Mouse (Mus musculus) ovary, postnatal 14 days (tissue): ENCODE measurements around the gene Clip2.

Experiments
- DNase-seq: peaks from one replicate; pipeline ENCODE4 v3.0.0; 2022; ENCODE audit warnings: low spot score

Gene Clip2

DNA sequence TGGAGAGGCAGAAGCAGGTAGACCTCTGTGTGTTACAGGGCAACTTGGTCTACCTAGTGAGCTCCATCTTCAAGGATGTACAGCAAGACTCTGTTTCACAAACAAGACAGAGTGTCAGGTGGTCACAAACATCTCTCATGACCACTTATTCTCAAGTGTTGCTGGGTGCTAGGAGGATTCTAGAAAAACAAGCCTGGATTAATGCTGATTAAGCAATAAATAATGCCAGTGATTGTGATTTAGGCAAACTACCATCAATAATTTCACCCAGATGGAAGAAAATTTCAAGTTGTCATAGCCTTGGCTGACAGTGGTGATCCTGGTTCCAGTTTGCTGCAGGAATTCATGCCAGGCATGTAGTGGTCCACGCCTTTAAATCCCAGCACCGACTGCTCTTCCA, 12.0 kb upstream of the Clip2 start:
- no peak for DNase-seq

DNA sequence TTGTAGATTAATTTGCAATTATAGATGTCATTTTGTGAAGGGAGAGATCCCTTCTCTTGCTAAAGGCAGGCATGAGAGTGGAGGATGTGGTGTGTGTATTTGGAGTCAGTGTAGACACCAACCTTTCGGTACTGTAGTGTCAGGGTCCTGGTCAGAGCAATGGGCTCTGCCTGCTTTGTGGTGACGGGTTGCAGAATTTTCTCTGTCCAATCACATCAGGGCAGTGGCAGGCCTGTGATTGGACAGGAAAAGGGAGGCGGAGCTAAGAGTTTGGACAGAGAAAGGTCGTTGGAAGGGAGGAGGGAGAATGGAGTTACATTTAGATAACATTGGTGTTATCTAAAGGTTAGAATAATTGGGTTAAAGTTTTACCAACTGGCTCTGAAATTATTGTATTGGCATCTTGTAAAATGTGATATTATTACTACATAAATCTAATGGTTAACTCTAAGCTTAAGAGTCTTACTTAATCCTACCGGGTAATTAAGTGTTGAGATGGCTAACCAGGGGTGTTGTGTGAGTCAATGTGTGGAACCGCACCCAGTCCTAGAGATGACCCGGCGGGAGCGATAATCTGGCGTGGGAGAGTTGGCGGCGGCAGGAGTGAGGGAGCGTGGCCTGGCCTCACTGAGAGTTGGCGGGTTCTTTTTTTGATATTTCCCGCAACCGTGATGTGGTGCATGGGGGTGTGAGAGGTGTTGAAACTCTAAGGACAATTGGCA, 8.4 kb upstream of the Clip2 start:
- no peak for DNase-seq

DNA sequence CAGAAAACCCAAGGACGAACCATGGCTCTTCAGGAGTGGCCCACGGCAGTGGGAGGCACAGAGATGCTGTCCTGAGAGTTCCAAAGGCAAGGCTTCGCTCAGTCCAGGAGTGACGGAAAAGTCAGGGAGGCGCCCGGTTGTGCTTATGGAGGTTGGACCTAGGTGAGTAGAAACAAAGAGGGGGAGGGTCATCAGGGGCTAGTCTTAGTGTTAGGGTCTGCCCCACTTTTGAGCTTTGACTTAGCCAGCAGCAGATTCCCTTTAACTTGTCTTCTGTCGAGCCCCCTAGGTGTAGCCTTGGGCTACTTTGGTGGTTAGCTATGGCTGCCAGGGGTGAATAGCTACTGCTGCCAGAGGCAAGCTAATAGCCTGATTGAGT, 7.8 kb upstream of the Clip2 start, which contains the start of gene Syna:
Syna (minus strand) TSS at position 101 of the 379 bp plus-strand sequence.
- DNase-seq: no peak

DNA sequence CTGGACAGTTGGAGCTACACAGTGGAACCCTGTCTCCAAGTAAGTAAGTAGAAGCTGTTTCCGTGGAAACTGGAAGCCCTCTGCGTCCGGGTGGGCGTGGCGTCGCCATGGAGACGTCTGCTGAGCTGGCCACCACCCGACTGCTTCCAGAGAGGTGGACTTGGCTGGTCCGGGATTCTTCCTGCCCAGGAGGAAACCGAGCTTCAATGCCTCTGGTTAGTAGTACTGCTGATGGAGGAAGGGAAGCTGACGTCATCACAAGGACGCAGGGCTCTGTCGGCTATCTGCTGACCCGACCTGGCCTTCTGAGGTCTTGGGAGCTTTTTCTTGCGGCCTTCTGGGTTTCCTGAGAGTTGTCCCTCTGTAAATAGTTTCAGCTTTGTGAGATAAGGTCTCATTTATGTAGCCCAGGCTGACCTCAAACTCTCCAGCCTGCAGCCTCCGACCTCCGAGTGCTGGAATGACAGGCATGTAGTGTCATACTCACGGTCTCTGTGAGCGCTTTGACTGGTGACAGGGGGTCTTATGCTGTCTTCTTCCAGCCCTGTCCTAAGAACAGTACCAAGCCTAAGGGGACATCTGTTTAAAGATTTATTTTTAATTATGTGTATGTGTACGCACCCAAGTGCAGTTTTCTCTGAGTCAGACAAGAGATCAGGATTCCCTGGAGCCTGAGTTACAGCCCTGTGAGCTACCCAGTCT, 3.4 kb upstream of the Clip2 start:
- no peak for DNase-seq

DNA sequence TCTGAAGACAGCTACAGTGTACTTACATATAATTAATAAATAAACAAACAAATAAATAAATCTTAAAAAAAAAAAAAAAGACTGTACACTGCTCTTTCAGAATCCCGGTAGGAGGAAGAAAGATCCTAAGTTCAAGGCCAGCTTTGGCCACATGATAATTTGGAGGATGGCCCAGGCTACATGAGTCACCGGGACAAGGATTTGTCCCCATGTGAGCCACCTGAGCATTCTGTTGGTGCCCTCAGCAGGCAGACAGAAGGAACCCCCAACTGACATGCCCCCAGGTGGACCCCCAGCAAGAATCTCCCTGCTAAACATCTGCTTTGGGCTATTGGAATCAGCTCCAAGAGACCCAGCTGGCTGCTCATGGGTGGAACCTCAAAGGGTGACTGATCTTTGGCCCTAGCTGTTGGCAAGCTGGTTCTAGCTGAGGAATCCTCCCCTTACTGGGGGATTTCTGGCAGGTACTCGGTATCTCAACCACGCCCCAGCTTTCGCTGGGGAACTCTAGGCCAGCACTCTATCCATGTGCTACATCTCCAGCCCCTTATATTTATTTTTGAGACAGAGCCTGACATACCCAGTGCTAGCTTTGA, 1.8 kb upstream of the Clip2 start:
- no peak for DNase-seq

DNA sequence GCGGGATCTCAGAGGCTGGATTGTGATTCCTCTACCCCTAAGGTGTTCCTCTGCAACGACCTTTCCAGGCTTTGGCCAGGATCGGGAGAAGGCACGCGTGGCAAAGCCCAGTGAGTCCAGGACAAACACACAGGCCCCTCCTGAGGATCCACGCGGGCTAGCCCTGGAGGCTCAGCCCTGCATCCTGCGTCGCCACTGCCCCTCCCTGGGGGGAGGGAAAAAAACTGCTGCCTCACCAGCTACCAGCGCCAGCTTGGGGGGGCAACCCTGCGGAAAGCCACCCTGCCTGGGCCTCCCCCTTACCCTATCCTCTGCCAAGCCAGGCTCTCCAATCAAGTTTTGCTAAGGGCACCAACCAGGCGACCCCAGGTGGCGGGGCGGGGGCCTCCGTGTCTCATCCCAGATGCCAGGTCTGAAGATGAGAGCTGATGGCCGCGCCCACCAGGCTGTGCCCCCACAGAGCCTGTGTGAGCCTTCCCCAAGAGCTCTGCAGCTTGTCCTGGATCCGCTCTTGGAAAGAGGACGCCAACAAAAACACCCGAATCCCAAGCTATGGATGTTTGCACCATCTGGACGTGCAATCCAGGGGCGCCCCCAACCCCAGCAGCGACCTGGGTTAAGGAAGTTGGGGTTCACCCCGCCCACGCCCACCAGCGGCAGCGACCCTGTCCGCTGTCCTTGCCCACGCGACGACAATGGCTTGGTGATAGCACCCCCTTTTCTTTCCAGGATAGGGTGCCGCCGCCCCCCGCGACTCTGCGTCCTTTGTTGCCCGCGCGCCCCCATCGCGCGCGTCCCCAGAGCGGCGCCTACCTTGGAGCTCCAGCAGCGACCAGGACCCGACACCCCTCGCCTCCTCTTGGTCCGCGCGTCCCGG, 763 bp downstream of the Clip2 start:
- no peak for DNase-seq

DNA sequence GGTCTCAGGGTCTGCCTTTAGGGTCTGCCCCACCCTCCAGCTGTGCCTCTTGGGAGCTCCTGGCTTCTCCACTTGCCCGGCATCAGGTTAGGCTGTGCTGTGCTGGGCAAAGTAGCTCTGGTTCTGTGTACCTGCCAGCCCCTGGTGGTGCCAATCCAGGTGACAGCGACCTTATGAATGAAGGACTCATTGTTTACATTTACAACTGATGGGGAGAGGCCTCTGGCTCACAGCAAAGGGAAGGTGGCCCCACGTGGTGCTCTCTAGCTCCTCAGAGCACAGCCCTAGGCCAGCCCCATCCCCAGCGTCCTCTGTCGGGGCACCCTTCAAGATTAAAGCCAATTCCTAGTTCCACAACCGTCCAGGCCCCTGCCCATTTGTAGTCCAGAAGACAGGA, 1.4 kb downstream of the Clip2 start:
- DNase-seq: no peak

DNA sequence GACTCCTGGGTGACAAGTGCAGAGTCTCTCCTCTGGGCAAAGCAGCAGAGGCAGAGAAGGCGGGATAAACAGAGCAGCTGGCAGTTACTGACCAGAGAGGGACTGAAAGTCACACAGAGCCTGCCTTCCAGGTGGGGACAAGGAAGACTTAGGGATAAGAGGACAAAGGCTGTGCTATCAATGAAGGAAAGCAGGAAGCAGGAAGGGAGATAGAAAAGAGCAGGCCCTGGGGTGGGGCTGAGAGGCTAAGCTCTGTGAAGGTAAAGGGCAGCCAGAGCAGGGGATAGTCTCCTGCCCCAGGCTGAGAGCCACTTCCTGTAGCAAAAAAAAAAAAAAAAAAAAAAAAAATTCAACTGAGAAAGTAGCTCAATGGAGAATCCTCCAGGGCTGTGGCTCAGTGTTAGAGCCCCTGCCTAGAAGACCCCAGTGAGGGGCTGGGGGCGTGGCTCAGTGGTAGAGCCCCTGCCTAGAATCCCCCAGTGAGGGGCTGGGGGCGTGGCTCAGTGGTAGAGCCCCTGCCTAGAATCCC, 2.5 kb downstream of the Clip2 start:
- no peak for DNase-seq

DNA sequence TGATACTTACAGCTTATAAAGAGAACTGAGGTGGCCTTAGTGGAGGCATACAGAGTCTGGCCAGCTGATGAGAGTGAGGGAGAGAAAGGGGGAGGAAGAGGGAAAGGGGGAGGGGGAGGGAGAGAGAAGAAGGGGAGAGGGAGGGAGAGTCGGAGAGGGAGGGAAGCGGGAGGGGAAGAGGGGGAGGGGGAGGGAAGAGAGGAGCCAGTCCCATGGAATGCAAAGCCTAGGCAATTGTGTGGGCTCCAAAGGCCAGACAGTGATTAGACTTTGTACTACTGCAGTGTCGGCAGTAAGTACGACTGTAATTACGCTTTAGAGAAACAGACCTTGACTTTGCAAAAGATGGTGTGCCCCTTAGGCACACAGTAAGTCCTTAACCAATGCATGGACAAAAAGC, 3.9 kb downstream of the Clip2 start:
- DNase-seq: no peak

DNA sequence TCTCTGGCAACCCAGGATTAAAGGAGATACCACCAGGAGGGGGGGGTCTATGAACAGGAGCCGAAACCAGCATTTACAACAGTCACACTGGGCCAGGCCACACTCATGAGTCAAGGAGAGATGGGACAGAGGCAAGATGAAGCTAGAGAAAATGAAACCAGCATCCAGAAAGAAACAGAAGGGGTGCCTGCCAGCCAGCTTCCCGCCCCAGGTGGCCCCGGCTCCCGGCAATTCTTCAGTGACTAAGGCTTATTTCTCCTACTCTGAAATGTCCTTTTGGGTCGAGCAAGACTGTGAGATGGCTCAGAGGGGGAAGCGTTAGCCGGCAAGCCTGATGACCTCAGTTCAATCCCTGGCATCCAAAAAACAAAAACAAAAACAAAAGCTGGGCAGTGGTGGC, 5.4 kb downstream of the Clip2 start:
- DNase-seq: no peak

DNA sequence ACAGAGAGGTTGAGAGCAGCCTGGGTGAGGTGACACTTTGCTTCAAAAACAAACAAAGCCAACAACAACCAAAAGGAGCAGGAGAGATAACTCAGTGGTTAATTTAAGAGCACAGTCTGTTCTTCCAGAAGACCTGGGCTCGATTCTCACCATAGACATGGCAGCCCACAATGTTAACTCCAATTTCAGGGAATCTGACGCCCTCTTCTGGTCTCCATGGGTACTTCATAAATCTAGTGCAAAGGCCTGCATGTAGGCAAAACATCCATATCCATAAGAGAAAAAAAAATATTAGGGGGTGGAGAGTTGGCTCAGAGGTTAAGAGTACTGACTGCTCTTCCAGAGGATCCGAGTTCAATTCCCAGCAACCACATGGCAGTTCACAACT, 7.0 kb downstream of the Clip2 start:
- no peak for DNase-seq

DNA sequence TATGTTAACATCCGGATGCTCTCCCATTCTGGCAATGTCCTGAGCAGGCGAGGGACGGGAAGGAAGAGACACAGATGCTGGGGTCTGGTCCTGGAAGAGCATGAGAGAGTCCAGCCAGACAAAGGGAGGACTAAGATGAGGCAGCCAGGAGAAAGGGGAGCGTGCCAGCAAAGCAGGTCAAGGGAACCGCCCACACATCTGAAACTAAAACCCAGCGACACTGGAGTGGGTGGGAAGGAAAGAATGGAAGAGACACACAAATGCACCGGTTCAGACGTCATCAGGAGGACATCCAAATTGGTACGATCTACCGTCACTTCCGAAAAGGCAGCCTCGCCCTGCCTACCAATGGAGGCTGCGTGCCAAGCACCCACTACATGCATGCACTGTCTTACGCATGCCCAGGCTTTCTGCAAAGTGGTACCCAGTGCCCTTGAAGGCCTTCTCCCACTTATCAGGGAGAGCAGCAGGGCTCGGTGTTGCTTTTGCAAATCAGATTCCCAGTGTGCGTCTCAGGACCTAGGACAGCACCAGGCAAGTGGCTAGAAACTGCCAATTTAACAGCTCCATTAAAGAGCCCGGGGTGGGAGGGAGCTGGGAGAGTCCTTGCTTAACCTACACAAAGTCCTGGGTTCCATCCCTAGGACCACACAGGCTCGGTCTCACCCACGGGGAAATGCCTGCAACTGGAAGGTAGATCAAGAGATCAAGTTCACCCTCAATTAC, 7.6 kb downstream of the Clip2 start:
- no peak for DNase-seq

DNA sequence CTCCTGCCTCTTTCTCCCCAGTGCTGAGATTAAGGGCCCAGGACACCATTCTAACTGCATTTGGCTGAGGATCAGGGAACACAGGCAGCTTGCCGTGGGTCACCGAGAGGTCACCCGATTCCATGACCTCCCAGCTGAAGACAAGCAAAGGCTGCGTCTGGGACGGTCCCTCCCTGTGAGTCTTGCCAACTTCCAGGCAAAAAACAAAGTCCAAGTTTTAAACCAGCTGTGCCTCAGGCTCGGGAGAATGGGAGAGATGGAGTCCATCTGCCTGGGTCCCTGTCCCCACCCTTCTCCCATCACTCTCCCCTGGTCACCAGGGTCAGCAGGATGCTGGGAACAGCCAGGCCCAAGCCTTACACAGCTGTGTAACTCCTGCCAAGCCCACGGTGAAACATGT, 10.6 kb downstream of the Clip2 start:
- no peak for DNase-seq

DNA sequence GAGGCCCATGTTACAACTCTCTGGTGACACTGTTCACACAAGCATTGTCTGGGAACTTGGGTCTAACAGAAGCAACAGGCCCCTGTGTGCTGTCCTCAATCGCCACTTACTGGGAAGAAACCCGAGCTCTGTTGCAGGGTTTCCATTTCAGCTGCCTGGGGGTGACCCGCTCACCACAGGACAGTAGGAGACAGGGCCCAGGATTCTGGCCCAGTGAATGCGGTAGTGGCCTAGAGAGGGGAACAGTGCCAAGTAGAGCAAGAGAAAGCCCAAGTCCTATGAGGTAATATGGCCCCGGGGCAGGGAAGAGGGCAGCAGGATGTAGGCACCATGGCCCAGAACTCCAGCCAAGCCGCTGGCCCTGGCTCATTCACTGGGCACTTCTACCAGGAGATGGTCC, 11.4 kb downstream of the Clip2 start:
- DNase-seq: no peak

DNA sequence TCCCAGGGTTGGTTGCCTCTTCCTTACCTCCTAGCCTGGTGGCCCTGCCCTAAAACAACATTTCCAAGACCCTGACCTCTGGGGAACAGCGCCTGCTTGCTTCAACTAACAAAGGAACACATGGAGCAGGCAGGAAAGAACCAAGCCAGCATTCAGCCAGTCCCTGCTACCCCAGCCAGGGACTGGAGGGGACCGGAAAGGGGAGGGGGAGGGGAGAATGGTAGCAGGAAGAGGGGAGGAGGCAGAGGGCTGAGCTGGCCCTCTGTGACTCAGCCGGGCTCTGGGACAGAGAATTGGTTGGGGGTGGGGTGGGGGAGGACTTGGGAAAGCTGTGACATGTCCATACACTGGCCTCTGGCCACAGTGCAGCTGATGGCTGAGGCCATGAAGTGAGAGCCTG, 12.3 kb downstream of the Clip2 start:
- no peak for DNase-seq

DNA sequence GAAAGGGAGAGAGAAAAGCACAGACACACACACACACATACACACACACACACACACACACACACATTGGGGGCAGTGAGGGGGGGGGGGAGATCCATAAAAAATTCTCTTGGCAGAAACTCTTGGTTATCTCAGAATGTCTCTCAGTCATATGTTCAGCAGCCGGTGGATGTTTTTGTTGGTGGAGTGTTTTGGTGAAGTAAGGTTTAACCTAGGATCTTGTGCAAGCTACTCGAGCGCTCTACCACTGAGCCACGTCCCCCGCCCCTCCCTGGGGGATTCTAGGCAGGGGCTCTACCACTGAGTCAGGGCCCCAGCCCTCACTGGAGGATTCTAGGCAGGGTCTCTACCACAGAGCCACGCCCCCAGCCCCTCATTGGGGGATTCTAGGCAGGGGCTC, 16.2 kb downstream of the Clip2 start:
- DNase-seq: no peak

DNA sequence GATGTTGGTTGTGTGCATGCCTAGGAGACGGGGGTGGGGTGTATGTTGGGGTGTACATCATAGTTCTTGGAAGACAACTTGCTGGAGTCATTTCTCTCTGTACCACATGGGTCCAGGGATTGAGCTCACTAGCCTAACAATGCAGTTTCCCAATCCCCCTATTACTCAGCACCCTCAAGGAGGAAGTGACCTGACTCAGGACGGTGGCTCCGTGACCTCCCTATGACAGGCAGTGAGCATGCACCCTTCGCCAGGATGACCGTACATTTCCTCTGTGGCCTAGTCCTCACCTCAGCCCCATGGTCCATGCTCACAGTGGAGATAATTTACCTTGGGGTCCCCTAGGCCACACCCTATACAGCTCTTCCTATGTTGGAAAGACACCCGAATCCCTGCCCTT, 19.8 kb downstream of the Clip2 start:
- DNase-seq: no peak

DNA sequence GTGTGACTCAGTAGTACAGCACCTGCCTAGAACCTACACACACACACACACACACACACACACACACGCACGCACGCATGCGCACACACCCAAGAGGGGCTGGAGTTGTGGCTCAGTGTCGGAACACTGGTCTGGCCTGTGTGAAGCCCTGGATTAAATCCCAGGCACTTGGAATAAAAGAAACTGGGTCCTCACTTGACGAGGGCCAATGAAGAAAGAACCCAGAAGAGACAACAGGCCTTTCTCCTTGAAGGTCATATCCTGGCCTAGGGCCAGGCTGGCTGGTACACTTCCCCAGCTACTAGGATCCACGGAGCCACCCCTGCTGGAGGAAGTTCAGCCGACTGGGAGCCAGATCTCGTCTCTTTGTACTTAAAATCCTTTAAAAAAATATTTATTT, 20.6 kb downstream of the Clip2 start:
- DNase-seq: no peak

DNA sequence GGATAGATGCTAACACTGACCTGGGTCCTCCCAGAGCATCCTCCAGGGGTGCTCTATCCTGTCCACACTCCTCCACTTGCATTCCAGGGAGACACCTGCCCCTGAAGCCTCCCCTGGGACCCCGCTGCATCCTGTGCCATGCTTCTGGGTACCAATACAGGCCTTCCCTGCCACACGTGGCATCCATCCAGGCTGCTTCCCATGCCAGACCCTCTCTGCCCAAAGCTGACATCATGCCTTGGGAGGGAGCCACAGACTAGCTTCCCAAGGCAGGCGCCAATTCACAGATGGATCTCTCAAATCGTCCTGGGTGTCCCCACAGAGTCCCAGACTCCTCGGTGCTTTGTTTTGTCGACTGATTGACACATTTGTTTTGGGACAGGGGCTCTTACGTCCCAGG, 21.4 kb downstream of the Clip2 start:
- DNase-seq: no peak

DNA sequence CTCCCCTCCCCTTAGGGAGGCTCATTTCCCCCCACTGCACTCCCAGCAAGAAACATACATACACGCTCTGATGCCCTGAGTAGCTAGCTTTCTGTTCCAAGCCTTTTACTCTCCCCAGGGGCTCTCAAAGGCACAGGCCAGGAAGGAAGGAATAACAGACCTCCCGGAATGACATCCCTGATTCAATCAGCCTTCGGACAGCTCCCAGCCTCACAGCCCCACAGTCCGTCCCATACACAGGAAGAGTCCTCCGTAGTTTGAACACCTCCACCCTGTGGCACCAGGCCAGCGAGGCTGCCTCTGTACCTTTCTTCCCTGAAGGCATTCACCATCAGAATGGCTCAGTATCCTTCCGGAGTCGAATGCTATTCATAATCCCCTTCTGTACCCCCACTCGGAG, 23.7 kb downstream of the Clip2 start:
- no peak for DNase-seq

DNA sequence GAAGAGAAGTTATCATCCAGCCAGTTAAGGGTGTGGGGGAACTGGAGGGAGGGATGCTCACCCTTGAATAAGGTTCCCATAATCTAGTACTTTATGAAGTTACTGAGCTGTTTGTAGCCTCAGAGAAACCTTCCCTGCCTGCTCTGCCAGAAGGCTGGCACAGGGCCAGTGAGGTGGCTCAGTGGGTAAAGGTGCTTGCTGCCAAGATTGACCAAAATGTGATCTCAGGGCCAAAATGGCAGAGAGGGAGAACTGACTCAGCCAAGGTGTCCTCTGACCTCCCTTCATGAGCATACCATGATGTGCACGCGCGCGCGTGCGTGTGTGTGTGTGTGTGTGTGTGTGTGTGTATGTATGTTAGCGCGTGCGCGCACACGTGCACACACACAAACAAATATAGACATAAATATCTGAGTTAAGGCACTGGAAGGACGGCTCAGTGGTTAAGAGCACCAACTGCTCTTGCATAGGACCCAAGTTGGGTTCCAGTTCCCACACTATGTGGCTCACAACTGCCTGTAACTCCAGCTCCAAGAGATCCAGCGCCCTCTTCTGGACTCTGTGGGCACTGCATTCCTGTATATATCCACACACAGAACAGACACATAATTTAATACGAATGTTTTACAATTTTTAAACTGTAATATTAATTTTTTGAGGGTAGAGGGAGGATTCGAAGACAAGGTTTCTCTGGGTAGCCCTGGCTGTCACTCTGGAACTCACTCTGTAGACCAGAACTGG, 26.1 kb downstream of the Clip2 start:
- no peak for DNase-seq
